Mouse (Mus musculus): ENCODE data around the gene Clca1. TPM values are rescaled to one million over a fixed set of nuclear protein-coding genes. Genes with fewer than 3 reads are reported as not detected.

Clca1 gene
- 1 to 10 TPM in 1 of 2 experiments, under 1 TPM in 1; 0.24 to 1.0 TPM for polyA plus RNA-seq (2017; shearing (Covaris generic))

GRCm38 (mm10) chr3:145032676-145033075 lies at the start of gene Clca1:
Gene Clca1, minus strand, starts transcription at chr3:145032776.

GRCm38 (mm10) chr3:144974945-144975344 lies 57.6 kb downstream of the Clca1 start, which contains the start of gene Clca4a:
Gene Clca4a, minus strand, starts transcription at chr3:144975045.

Other genes starting within 250 kb of the Clca1 start
- gene Clca3a2, start 213.3 kb downstream of the Clca1 start, polyA plus RNA-seq (2017; shearing (Covaris generic)), result under 1 TPM in 1 of 2 experiments, not detected in 1; 0.27 TPM
- gene Clca3b, start 183.4 kb downstream of the Clca1 start, polyA plus RNA-seq (2017; shearing (Covaris generic)), result under 1 TPM in 1 of 2 experiments, not detected in 1; 0.64 TPM
- under 1 TPM; 0.06 to 0.18 TPM for gene Clca4b, start 100.2 kb downstream of the Clca1 start, polyA plus RNA-seq (2017; shearing (Covaris generic))
- gene Clca4a, start 57.7 kb downstream of the Clca1 start, polyA plus RNA-seq (2017; shearing (Covaris generic)), result under 1 TPM in 1 of 2 experiments, not detected in 1; 0.18 TPM
- under 1 TPM in 1 of 2 experiments, not detected in 1; 0.37 TPM for gene Clca2, start 66.7 kb upstream of the Clca1 start, polyA plus RNA-seq (2017; shearing (Covaris generic))
- gene Odf2l, start 85.8 kb upstream of the Clca1 start, polyA plus RNA-seq (2017; shearing (Covaris generic)), result 1 to 10 TPM; 6.3 to 8.1 TPM